Mouse (Mus musculus) testis, postnatal 10 days (tissue): Measurements from ENCODE around the gene Stard13.
A peak's percentile ranks its signal among the peaks of the same experiment; 100 is the strongest.

Experiments
- DNase-seq: peaks from one replicate; pipeline ENCODE4 v3.0.0; 2021; ENCODE audit warnings: low spot score

Stard13 gene

DNA sequence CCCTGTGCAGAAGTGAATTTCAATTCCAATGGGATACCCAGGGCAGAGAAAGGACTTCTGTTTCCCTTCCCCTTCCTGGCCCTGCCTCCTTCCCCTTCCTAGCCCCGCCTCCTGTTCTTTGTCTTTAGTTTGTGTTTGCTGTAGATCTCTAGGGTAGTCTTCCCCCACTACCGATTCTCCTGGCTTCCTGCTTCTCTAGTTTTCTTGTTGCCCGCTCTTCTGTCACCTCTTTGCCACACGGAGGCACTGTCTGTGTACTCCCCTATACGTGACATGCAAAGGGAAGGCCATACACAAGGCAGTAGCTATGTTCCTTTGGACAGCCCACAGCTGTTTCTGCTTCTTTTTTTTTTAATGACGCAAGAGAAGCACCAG, 176.7 kb downstream of the Stard13 start:
- DNase-seq = no peak

DNA sequence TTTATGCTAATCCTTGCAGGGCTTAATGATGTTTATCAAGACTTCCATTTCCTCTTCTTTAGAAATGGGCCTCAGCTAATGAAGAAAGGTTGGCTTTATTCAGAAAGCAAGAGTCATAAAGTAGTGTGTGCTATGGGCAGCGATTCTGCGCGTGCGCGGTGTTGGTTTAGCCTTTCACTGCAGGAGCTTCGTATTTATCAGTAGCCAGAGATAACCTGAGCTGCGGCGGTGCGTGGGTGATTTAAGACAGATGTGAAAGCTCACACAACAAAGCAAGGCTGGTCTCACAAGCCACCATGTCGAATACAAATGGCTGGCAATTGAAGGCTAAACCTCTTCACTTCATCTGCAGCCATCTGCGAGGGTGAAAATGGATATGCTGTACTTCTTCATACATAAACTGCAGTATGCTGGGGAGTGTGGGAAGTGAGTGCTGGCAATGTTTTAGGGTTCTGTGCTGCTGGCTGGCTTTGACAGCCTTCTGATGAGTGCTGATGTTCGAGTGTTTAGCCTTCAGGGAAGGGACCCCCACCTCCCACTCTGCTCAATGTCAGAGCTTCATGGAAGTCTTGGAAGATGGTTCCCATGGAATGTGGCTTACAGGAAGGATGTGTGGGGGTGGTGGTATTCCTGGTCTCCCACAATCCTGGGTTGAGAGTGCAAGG, 177.2 kb downstream of the Stard13 start:
- DNase-seq = no peak

- DNase-seq = peak; percentile 58
Observed at GRCm38 (mm10) chr5:151055426-151056090, 178.1 kb downstream of the Stard13 start.

- no peak for DNase-seq
Observed at GRCm38 (mm10) chr5:151054743-151055114, 178.9 kb downstream of the Stard13 start.

DNA sequence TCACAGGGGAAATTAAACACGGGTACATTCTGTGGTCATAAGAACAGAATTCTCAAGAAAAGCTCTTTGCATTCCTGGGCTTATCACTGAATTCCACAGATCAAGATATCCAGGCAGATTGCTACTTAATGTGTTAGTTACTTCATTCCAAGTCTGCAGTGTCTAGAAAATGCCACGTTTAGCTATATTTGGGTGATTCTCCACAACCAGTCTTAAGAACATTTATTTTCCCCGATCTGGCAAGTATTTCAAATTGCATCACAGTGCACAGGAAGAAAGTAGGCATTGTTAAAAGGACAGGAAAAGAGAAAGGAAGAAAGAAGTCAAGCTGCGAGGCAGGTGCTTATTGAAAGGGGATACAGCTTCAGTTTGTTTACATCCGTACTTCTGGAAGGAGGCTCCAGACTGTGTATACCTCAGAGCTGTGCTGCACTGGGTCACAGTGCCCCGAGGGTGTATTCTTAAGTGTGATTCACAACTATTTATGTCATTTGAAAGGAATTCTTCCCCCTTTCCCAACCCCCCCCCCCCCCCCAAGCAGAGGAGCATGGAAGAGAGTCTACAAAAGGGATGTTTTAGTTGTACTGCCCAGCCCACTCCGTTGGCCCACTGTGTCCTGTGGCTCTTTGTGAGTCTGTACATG, 179.4 kb downstream of the Stard13 start:
- DNase-seq = no peak

GRCm38 (mm10) chr5:151053190-151053589, 180.4 kb downstream of the Stard13 start:
- DNase-seq = no peak

- DNase-seq = no peak
Observed at GRCm38 (mm10) chr5:151052331-151052730, 181.3 kb downstream of the Stard13 start.

GRCm38 (mm10) chr5:151047488-151047887, 186.1 kb downstream of the Stard13 start:
- DNase-seq = no peak

DNA sequence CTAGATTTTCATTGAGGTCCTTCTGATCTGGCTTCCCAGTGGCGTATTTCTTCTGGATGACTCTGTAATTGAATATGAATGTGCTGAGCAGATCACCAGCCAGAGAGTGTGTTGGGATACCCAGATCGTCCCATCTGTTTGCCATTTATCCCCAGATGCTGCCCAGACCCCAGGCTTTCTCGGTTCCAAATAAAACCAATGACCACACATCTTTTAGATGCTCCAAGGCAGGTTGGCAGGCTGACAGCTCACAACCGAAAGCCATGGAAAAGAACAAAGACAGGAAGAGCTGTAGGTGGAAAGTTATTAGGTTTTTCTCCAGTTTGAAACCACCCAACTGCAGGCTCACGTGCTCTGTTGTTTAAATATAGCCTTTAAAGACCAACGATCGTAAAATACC, 186.7 kb downstream of the Stard13 start:
- no peak for DNase-seq

DNA sequence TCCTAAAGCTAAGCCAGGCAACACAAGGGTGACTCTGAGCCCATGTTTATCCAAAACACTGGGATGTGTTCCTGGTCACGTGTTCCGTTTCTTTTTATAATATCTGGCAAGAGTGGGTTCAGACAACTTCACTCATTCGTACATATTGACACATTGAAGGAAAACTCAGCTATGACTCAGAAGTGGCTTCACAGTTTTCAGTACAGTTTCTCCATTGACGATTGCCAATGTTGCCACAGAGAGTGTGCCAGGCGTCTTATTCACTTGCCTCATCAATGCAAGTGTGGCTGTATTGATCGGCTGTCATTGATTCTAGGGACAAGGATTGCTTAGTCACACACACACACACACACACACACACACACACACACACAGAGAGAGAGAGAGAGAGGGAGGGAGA, 187.5 kb downstream of the Stard13 start:
- no peak for DNase-seq

DNA sequence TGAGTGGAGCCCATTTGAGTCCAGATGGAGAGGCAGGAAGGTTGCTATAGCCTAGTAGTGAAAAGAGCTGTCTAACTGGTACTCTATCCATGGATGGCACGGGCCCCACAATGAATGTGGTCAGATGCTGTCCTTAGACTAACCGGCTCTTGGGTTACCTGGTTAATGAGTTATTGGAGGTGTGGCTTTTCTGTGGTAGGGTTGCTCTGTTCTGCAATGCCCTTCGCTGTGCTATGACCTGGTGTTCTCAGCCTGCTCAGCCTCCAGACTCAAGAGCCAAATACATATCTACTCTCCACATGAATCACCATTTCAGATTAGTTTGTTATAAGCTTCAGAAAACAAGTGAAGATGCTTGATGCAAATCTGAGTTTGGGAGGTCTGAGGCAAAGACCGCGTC, 190.7 kb downstream of the Stard13 start:
- DNase-seq = no peak

- DNase-seq = peak; percentile 49
Observed at GRCm38 (mm10) chr5:151037871-151038270, 195.8 kb downstream of the Stard13 start.

DNA sequence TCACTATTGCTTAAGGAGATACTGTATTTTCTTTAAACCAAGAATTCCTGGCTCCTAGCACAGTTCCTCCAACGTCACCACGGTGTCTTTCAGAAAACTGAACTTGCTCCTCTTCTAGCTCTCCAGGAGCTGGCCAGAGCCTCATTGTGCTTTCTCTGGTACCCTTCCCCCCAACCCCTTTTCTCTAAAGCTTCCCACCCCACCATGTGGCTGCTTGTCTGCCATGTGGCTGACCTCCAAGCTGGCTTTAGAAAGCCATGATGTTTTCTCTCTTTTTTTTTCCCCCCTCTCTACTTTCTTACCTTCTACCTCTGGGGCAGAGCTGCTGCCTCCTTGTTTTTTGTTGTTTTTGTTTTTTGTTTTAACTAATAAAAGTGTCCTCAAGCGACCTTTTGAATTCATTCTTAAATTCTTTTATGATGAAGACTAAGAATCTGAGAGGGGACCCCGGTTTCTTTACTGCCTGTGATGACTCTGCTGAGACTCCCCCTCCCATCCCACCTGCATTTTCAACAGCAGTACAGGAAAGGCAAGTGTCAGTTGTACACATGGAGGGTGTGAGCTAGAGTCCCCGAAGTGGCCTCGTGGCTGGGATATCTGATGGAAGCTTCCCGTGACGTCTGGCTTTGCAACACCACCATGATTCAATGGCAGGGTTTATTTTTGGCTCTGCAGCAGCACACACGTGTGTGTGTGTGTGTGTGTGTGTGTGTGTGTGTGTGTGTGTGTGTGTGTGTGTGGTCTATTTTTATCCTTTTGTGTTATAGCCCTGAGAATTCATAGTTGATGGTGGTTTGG, 198.7 kb downstream of the Stard13 start:
- DNase-seq = no peak

- DNase-seq = no peak
Observed at GRCm38 (mm10) chr5:151028906-151029305, 204.7 kb downstream of the Stard13 start.

DNA sequence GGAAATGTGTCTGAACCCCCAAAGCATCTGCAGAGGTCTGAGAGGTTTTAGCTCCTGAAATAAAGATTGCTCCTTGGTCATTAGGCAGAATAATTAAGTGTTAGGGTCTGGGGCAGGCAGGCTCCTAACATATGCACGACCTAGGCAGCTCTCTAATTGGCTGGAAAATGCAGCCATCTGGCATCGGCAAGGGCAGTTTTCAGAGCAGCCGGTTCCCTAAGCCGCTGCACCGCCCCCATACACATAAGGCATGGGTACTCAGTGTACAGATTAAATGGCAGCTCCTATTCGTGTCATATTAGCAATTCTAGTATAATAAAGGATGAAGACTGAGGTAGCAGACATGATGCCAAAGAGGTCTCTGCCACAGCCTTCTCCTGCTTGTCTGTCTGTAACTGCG, 206.5 kb downstream of the Stard13 start:
- DNase-seq = no peak

DNA sequence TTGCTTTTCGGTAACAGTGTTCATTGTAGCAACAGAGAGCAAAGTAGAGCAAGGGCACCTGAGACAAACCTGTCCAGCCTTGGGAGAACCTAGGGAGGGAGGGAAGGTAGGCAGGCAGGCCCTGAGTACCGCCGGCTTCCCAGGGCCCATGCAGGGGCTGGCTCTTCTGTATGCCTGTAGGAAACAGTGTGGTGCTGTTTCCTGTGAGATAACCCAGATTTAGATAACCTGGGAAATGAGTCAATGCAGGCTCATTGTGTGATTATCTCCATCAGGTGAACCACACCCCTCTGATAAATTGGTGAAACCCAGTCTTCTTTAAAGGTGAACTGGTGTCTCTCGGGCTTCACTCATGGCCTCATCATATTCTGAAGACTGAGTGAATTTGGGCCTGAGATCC, 207.6 kb downstream of the Stard13 start:
- DNase-seq = no peak

GRCm38 (mm10) chr5:151024483-151024882, 209.2 kb downstream of the Stard13 start:
- no peak for DNase-seq

- peak; percentile 53 for DNase-seq
Observed at GRCm38 (mm10) chr5:151023461-151023860, 210.2 kb downstream of the Stard13 start.

DNA sequence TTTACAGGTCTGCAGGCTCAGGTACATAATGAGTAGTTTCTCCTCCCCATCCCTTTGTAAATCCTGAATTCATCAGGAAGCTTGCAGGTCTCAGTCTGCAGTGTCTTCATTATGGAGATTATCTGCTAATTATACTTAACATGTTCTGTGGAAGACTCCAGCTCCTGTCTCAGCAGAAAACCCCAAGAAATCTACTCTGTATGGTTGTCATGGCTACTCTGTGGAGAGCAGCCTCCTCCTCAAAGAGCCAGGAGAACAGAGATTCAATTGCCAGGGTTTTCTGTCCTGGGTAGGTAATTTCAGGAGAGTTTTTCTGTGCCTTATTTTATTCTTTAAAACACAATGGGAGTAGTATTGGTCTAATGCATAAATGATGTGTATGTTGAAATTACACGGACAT, 210.7 kb downstream of the Stard13 start:
- no peak for DNase-seq

GRCm38 (mm10) chr5:151022026-151022425, 211.6 kb downstream of the Stard13 start:
- no peak for DNase-seq

DNA sequence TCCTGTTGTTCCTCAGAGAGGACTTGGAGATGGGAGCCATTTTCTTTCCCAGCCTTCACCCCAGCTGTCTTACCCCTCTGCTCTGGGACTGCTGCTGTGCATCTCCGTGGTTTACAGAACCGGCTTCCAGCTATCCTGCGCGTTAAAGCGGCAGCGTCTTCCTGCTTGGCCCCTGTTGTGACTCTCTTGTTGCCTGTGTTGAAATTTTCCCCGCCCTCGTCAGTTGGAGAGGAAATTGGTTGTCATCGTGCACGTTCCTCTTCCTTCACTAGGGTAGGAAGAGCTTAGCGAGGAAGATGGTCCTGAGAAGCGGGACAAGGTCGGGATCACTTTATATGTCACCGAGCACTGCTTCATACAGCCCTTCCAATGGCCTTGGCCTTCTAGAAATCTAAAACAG, 212.8 kb downstream of the Stard13 start:
- no peak for DNase-seq

DNA sequence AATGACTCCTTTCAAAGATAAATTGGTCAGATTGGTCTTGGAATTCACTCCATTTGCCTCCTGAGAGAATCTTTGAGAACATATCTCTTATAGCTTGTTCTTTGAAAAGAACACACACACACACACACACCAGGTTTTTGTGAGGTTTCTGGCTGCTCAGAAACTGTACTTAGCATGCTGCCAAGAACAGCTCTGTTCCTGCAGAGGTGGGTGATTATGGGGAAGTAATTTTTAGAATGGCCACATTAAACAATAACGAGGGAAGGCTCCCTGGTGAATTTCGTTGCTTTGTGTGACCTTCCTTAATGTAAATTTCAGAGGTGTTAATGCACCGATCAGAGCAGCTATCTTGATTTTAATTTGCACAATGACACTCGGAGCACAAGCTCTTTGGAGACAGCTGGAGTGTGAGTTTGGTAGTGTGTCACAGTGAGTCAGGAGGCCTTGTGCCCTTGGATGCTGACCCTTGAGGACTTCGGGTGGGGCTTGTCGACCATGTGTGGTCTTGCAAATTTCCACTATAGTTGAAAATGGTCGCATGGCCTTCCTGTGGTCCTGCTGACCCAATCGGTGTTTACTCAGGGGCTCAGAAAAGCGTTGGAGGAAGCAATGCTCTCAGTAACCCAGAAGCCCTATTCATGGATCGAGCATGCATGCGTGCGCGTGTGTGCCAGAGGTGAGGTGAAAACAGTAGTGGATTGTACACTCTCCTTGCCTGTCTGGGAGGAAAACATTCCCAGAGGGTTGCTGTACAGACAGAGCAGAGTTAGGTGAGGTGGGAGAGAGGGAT, 213.4 kb downstream of the Stard13 start:
- no peak for DNase-seq
